Mouse (Mus musculus): ENCODE measurements around the gene Snd1.
A peak's percentile ranks its signal among the peaks of the same experiment; 100 is the strongest.

The Snd1 gene

GRCm38 (mm10) chr6:28789685-28790084, 314.7 kb downstream of the Snd1 start:
- DNase-seq (ENCODE audit: inconsistent age in 2 of 2, low spot score in 1 of 2) = no peak

DNA sequence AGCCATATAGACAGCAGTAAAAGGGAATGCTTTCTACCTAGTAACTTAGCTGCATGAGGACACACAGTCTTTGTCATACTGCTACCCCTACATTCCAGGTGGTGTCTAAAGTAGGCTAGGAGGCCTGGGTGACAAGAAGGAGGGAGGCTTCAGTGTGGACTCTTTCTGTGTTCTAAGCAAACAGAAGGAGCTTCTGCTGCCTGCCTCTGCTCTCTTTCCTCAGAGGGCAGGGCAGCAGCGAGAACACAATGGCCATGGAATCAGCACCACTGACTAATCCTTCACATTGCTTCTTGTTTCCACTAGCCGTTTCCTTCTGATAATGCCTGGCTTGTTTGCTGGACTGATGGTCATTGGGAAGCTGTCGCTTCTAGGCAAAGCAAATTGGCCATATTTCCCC, 316.2 kb downstream of the Snd1 start:
- peak; percentile 52 to 57 for DNase-seq (ENCODE audit: inconsistent age in 2 of 2, low spot score in 1 of 2)

DNA sequence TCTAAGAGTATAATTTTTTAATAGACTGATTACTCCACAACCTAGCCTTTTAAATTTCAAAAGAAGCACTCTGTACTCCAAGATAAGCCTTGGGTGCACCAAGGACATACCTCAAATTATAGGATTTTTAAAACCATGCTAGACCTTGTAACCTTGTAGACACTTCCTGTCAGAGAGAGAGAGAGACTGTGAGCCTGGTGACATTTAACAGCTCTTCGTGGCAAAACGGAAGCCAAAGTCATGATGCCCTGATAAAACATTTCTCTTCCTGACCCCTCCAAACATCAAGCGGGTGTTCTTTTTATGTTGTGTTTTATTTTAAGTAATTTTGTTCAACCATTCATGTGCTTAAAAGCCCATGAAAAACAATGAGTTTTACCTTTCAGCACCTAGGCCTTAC, 316.9 kb downstream of the Snd1 start:
- DNase-seq (ENCODE audit: inconsistent age in 2 of 2, low spot score in 1 of 2) = no peak

- DNase-seq (ENCODE audit: inconsistent age in 2 of 2, low spot score in 1 of 2) = peak in 1 of 2 experiments; percentile 68
Observed at GRCm38 (mm10) chr6:28795380-28795779, 320.4 kb downstream of the Snd1 start.

- DNase-seq (ENCODE audit: inconsistent age in 2 of 2, low spot score in 1 of 2) = peak in 1 of 2 experiments; percentile 50
Observed at GRCm38 (mm10) chr6:28795792-28796515, 321.0 kb downstream of the Snd1 start.

GRCm38 (mm10) chr6:28799818-28800217, 324.9 kb downstream of the Snd1 start:
- peak in 1 of 2 experiments; percentile 71 for DNase-seq (ENCODE audit: inconsistent age in 2 of 2, low spot score in 1 of 2)

- DNase-seq (ENCODE audit: inconsistent age in 2 of 2, low spot score in 1 of 2) = no peak
Observed at GRCm38 (mm10) chr6:28800976-28801375, 326.0 kb downstream of the Snd1 start.

- DNase-seq (ENCODE audit: inconsistent age in 2 of 2, low spot score in 1 of 2) = peak; percentile 27 to 61
Observed at GRCm38 (mm10) chr6:28803678-28804279, 328.8 kb downstream of the Snd1 start.

DNA sequence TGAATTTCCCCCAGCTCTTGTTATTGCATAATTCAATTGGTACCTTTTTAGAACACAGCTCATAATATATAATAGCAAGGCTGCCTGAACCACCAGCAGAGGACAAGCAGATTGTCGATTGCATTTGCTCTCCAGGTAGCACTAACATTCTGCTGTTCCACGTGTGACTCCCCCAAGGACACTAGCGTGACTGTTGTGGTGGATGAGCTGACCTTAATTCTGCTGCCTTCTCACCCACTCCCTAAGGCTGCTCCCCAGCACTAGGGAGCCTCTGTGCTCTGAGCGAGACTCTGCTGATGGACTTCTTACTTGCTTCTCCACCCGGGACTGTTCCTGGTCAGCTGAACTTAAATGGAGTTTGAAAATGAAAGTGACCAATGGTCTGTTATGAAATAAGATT, 329.8 kb downstream of the Snd1 start:
- DNase-seq (ENCODE audit: inconsistent age in 2 of 2, low spot score in 1 of 2) = peak; percentile 24 to 63

GRCm38 (mm10) chr6:28813057-28813456, 338.1 kb downstream of the Snd1 start:
- DNase-seq (ENCODE audit: inconsistent age in 2 of 2, low spot score in 1 of 2) = no peak

DNA sequence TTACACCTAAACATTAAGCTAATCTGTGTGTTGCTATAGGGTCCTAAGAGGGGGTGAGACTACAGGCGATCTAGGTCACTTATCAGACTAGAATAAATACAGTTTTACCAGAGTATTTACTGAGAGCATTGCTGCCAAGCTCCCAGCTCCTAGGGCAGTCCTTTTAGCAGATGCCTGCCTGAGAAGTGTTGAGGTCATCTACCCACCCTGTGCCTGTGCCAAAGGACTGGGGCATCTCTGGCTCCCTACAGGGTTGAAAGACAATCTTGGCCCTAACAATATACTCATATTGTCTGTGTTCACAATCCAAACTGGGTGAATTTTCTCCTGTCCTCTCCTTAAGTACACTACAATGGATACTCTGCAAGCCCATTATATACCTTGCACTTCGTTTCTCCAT, 340.0 kb downstream of the Snd1 start:
- DNase-seq (ENCODE audit: inconsistent age in 2 of 2, low spot score in 1 of 2) = no peak

- peak; percentile 30 to 52 for DNase-seq (ENCODE audit: inconsistent age in 2 of 2, low spot score in 1 of 2)
Observed at GRCm38 (mm10) chr6:28817039-28817438, 342.1 kb downstream of the Snd1 start.

- no peak for DNase-seq (ENCODE audit: inconsistent age in 2 of 2, low spot score in 1 of 2)
Observed at GRCm38 (mm10) chr6:28819509-28820358, 344.8 kb downstream of the Snd1 start.

- no peak for DNase-seq (ENCODE audit: inconsistent age in 2 of 2, low spot score in 1 of 2)
Observed at GRCm38 (mm10) chr6:28822296-28822695, 347.4 kb downstream of the Snd1 start.

- DNase-seq (ENCODE audit: inconsistent age in 2 of 2, low spot score in 1 of 2) = no peak
Observed at GRCm38 (mm10) chr6:28823375-28823774, 348.4 kb downstream of the Snd1 start.

DNA sequence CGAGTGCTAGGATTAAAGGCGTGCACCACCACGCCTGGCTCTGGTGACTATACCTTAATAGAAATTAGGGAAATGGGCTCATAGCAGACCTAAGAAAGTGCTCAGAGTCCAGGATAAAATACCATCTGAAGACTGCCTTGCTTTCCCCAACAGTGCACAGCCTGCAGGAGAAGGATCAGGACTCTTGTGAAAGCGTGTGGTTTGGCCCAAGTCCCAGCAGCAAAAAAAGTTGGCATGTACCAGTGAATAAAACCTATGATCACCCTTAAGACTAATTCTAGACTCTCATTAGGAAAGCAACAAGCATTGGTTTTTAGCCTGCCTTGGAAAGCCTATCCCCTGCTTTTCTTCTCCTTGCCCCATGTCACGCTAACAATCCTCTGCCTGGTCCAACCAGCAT, 348.9 kb downstream of the Snd1 start:
- peak; percentile 64 to 86 for DNase-seq (ENCODE audit: inconsistent age in 2 of 2, low spot score in 1 of 2)

- DNase-seq (ENCODE audit: inconsistent age in 2 of 2, low spot score in 1 of 2) = no peak
Observed at GRCm38 (mm10) chr6:28825894-28826293, 351.0 kb downstream of the Snd1 start.

DNA sequence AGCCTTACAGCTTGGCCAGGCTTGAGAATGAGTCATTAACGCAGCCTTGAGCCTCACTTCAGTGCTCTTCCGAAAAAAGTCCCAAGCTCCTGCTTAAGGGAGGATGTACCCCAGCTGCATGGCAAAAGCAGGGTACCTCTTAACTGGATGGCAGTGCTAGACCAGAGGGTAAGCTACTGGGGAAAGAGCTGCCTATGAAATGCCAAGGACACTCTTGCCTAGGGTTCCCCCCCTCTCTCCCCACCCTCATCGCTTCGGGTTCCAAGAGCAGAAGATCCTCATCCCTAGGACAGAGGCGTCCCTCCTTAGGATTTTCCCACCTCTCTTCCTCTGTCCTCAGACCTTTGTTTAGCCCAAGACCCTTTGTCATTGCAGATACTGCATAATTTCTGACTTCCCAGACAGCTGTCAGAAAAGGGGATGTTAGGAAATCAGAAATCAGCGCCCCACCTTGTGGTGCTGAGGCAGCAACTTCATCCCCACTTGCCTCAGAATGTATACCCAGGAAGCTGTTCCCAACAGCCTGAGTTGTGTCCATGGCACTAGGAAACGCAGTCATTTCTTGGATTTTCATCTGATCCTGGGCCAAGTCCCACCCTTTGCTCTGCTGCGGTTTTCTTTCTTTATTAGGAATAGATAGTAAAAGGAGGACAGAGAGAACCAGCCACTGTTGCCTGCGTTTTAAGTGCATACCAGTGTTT, 351.9 kb downstream of the Snd1 start:
- DNase-seq (ENCODE audit: inconsistent age in 2 of 2, low spot score in 1 of 2) = peak; percentile 57 to 77

DNA sequence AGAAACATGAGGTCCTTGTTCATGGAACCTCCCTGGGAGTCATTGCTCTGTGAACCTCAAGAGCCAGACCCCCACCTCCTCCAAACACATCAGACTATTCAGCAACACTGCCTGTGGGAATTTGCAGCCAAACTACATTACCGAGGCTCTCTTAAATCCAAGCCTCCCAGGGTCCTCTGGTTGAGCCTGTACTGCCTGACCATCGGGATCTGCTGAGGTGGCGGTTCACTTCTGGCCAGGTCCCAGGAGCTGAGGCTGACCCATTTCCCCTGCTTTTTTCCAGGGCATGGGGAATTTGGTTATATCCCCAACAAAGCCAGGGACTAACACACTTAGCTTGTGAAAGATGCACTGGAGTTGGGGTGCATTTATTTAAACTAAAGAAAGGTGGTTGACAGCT, 352.6 kb downstream of the Snd1 start:
- peak in 1 of 2 experiments; percentile 41 for DNase-seq (ENCODE audit: inconsistent age in 2 of 2, low spot score in 1 of 2)

GRCm38 (mm10) chr6:28828593-28828992, 353.7 kb downstream of the Snd1 start:
- peak; percentile 81 to 88 for DNase-seq (ENCODE audit: inconsistent age in 2 of 2, low spot score in 1 of 2)

GRCm38 (mm10) chr6:28830306-28830705, 355.4 kb downstream of the Snd1 start:
- peak in 1 of 2 experiments; percentile 70 for DNase-seq (ENCODE audit: inconsistent age in 2 of 2, low spot score in 1 of 2)
